Mouse (Mus musculus): ENCODE results near the gene Iscu. TPM values are rescaled to one million over a fixed set of nuclear protein-coding genes. Genes with fewer than 3 reads are reported as not detected.
"Not testable (repeated sequence)": the region's sequence is repeated elsewhere in the genome, so short reads cannot be mapped to it uniquely, and the experiment has no call there.

Gene Iscu
- total RNA-seq, 2 experiments from 2014 or later, result 417 to 454 TPM

DNA sequence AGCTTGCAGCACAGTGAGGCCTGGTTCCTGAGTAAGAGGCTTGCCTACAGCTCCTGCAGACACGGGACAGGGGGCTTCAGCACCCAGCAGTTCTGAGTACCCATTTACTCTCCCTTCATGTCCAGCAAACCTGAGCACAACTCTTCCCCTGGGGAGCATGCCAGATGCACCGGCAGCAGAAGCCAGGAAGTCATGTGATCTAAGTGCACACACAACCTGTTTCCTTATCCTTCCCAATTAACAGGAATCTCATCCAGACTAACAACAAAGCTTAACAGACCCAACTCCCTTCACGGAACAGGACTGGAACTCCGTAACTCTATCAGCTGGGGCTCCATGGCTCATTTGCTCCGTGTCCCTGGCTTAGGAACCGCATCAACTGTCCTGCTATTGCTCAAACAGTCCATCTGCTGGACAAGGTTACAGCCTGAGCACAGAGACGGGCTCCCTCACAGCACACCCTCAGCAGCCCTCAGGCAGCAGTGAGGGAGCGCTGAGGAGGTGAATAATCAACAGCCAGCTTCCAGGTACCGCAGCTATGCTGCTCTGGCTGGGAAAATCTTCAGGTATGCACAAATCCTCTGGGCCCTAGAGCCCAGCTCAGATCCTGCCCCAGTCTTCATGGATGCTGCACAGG is 20.9 kb upstream of the Iscu start:
- no peak for DNase-seq (ENCODE audit: low spot score in 2 of 2)

DNA sequence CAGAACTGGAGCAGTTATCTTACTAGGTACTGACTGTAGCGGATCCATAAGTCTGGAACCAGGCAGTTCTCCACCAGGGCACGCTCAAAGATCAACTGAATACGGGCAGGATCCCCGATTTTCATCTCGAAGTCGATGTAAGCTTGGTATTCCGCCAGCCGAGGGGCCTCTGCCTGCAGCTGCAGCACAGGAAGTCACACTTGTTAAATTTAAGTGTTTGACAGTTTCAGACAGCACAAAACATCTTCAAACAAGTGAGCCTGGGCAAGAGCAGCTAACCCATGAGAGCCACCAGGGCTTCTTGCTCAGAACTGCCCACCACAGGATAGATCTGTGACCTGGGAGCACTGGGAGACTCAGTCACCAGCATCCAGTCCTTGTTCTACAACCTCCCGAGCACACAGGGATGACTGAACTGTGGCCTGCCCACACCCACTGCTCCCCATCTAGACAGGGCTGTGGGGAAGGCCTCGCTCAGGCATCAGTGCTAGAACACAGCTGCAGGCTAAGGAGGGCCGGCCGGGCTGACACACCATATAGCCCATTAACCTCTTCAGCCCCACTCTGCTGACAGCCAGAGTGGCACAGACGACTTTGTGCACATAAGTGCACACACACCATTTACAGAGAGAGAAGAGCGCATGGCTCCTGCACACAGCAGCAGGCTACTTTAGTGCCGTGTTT is 17.1 kb upstream of the Iscu start:
- DNase-seq (ENCODE audit: low spot score in 2 of 2), result no peak

DNA sequence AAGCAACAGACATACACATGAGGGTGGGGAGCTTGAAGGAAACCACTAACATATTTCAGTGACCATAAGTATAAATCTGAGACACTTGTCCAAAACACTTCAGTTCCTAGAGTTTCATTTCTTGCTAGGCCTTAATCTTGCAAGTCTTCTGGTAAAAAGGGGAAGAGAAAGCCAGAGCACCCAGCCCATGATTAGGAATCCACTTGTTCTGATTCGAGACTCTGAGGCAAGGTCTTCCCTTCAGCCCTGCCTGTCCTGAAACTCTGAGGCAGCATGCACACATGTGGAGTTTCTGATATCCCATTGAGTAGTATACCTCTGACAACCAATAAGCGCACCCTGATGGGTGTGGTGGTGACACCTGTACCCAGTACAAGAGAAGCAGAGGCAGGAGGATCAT is 11.0 kb upstream of the Iscu start:
- DNase-seq (ENCODE audit: low spot score in 2 of 2), result no peak

DNA sequence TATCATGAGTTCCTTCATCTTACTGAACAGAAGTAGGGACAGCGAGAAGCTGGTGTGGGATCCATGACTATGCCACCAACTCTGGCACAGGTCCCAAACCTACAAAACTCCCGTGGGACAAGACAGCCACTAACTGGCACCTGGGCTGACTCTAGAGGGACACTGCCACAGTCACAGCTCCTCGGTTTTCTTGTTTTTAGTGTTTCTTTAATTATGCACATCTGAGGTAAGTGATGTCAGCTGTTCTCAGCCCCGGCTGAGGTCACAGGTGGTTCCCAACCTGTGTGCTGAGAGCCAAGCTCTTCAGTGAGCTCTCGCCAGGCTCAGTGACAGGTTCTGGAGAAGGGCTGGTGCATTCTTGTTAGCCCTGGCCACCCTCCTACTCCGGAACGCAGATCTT is 8.1 kb upstream of the Iscu start:
- DNase-seq (ENCODE audit: low spot score in 2 of 2), result no peak

DNA sequence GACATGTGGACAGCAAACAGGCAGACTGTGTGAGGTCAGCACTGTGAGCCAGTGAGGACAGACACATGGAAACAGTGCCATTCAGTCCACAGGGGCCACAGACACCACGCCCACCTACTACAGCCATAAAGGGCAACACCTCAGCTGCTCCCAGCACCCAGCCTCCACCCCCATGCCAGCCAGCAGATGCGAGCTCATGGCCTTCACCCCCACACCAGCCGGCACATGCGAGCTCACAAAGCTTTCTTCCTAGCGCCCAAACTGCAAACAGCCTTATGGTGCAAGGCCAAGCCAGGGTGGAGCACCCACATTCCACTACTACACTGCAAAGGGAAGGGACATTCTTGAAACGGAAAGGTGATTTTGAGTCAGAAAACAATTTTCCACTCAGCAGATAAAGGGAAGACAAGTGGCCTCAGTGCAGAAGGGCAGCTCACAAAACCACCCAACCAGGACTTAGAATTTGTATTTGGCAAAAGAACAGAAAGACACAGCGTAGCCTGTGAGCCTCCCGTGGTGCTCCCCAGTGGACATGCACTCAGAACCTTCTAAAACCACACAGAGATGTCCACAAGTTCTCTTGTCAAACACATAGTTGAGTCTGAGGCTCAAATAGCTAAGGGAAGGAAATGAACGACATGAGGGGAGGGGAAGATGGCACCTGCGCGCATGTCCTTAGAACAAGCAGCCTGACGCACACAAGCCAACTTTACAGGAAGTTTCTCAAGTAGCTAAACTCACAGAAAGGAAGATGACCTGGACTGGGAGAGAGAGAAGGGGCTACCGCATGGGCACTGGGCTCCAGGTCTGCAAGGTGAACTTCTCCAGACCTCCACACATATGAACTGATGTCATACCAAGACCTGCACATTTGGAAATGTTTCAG is 6.7 kb upstream of the Iscu start:
- DNase-seq (ENCODE audit: low spot score in 2 of 2), result no peak

DNA sequence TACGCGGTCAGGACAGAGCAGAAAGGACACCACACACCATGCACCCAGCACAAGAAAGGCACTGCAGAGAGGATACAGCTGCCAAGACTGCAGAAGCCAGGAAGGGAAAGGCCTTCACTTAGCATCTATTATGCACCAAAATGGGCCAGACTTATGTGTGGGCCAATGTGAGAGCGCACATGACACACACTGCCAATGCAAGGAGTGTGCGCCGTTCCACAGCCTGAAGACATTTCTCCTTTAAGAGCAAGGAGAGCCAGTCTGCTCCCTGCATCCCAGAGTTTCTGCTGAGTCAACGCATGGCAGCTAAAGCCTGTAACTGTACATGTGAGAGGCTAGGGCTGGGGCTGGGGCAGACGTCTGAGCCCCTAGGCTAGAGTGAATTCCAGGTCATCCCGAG is 3.7 kb upstream of the Iscu start:
- no peak for DNase-seq (ENCODE audit: low spot score in 2 of 2)

DNA sequence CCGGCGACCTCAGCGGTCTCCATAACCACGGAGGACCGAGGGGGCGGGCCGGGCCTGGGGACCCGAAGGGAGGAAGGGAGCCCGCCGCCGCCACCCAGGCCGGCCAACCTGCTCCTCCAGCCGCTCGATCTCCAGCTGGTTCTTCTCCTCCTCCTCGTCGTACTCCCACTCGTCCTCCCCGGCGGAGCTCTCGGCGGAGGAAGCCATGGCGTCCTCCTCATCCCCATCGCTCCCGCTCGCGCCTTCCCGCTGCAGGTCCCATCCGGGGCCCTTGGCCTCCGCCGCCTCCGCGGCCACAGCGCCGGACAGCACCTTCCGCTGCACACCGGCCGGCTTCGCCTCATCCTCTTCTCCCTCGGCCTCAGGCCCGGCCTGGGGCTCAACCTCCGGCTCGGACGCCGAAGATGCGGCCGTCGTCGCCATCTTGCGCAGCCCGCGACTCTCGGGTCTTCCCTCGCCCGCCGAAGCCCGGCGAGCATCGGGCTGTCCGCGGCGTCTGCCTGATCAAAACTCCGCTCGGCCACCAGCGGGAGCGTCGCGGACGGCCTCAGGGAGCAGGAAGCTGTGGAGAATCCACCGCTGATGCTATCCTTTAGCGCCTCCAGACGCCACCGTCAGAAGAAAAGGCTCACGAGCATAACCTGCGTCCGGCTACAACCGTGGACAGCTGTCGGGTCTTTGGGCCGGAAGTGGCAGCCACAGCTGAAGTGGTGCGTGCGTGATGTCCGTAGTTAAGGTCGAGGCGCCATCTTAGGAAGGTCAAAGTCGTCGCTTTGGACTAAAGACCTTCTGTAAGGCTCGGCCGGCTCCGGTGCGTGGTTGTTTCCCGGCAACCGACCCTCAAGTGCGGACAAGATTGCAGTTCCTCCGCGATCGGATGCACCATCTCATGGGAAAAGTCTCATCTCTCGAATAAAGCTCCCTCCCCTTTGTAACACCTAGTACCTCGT is 1.1 kb upstream of the Iscu start:
- DNase-seq (ENCODE audit: low spot score in 2 of 2), result peak; percentile 59 to 67

DNA sequence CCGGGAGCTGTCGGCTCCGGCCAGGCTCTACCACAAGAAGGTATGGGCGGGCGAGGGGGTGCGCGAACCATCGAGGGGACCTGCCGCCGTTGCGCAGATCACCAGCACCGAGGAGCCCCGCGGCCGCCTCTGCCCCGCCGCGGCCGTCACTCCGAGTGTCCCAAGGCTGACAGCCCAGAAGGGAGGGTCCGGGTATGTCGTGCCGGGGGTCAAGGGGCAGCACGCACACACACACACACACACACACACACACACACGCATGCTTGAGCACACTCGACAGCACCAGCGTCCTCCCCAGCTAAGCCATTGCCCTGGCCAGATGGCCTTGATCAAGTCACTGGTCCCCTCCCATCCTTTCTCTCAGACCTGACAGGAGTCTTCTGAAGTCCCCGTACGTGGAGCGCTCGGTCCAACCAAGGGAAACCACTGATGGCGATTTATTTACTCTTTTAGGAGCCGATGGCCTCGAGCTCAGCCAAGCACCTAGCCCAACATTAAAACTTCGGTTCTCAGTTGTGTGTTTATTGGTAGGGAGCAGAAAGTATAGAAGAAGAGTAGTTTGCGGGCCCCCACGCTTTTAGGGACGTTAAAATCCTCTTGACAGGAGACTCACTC is 464 bp downstream of the Iscu start:
- peak in 1 of 2 experiments; percentile 37 for DNase-seq (ENCODE audit: low spot score in 2 of 2)

DNA sequence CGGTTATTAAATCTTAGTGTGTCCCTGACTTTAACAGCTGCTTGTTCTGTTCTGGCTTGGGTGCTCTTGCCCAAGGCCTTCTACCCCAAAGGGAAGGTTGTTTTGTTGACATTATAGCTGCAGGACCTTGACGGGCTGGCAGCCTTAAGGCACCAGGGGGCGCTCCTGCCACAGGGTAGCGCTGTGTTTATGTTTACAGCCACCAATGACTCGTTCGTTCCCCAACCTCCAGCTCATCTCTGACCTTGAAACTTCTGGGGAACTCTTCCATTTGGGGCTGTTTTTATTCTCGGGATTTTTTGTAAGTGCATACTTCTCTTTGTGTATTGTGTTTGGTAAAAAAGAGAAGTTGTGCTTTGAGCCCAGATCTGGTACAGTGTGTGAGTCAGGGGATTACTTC is 1.1 kb downstream of the Iscu start:
- DNase-seq (ENCODE audit: low spot score in 2 of 2), result peak; percentile 79 to 90

DNA sequence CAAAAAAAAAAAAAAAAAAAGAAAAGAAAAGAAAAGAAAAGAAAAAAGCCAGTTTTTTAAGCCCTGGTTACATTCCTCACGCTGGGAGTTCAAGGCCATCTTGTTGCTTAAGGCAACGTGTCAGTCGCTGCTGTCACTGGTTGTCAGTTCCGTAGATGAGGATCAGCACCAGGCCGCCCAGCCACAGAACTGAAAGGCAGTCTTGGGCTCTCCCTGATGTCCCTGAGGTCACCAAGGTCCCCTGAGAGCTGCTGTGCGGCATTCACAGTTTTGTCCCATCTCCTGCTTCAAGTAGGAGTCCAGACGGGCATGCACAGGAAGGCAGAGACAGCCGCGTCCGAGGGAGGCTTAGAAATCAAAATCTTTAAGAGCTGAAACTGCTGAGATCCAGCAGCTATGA is 3.0 kb downstream of the Iscu start:
- DNase-seq (ENCODE audit: low spot score in 2 of 2), result no peak

DNA sequence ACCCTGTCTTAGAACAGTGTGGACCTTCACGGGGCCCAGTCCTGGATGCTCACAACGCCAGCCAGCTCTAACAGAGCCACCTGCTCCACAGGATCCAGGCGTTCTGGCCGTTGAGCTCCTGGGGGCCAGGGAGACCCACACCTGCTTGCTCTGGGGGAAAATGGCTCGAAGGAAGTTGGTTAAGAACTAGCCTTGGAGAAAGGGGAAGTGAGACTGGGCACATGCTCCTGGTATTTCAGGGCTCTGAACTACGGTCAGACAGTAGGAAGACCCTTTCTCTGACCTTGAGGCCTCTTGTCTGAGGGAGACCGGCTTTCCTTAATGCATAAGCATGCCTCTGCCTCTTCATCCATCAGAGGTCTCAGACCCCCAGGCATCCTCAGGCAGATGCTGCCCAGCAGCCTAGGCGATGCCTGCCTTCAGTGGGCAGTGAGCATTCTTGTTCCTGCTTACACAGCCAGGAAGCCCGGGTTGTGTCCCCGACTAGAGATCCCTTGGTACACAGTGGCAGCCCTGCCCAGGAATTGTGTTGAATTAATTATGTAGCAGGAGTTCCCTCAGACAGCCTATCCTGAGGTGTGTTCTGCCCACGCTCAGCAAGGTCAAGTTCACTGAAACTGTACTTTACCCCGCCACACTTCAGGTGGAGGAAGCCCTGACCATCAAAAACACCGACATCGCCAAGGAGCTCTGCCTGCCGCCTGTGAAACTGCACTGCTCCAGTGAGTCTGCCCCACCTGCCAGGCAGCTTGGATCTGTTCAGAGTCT is 3.8 kb downstream of the Iscu start:
- no peak for DNase-seq (ENCODE audit: low spot score in 2 of 2)

DNA sequence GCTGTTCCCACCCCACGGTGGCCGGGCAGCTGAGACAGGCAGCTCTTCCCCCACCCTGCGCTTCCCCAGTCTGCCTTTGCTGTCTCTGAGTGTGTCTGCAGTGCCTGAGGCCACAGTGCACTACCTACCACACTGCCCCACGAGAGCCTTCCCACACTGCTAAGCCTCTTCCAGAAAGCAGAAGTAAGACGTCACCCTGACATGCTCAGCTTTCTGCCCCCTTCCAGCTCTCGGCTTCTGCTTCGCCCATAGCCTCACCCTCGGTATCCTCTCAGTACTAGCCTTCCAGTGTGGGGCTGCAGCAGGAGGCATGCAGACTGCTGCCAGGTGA is 4.3 kb downstream of the Iscu start:
- no peak for DNase-seq (ENCODE audit: low spot score in 2 of 2)

DNA sequence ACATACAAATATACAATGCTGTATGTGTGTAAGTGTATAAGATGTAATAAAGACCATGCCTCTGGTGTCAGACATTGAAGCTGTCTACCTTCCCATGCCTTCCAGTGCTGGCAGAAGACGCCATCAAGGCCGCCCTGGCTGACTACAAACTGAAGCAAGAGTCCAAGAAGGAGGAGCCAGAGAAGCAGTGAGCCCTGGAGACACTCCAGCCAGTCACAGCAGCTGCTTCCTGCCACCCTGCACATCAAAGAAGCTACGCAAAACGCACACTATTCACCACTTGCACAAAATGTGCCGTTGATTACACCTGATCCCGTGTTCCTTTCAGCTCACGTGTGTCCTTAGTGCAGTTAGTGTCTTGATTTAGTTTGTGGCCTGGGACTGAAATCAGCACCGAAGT is 5.2 kb downstream of the Iscu start:
- not testable (repeated sequence) for DNase-seq (ENCODE audit: low spot score in 2 of 2)

DNA sequence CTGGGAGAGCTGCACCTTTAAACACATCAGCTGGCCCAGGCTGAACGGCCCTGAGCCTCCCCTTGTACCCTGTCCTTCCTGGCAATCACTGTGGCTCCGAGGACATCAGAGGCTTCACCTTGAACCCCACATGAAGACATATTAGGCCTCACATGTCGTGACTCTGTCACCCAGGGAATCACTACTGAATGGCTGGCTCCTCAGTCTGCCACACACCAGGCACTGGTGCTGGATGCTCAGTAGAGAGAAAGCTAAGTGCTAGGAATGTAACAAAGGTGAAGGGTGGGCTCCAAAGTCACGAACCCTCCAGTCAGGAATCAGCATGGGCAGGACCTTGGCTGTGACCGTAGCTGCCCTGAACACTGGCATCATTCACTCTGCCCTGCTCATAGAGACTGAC is 7.0 kb downstream of the Iscu start:
- DNase-seq (ENCODE audit: low spot score in 2 of 2), result no peak

DNA sequence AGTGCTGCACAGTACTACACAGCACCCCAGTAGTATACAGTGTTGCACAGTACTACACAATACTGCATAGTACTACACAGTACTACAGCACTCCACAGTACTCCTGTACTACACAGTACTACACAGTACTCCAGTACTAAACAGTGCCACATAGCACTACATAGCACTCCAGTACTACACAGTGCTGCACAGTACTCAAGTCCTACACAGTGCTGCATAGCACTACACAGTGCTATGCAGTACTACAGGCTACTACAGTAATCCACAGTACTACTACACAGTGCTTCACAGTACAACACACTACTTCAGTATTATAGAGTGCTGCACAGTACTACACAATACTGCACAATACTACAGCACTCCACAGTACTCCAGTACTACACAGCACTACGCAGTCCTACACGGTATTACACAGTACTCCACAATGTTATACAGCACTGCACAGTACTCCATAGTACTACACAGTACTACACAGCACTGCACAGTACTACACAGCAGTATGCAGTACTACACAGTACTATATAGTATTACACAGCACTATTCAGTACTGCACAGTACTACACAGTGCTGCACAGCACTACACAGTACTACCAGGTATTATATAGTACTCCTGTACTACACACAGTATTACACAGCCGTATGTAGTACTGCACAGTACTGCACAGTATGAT is 7.7 kb downstream of the Iscu start:
- DNase-seq (ENCODE audit: low spot score in 2 of 2), result no peak

DNA sequence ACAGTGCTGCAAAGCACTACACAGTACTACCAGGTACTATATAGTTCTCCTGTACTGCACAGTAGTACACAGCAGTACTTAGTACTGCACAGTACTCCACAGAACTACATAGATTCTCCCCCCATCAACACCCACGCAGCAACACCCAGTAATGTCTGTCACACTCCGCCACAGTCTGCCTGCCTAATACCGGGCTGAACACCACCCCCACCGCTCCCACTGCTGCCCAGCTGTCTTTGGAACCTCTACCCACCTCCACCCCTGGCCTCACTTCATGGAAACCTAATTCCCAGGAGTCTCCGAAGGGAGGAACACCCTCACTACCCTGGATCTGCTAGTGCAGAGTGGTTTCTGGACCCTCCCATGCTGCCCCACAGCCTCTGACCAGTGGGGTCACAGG is 8.2 kb downstream of the Iscu start:
- no peak for DNase-seq (ENCODE audit: low spot score in 2 of 2)

DNA sequence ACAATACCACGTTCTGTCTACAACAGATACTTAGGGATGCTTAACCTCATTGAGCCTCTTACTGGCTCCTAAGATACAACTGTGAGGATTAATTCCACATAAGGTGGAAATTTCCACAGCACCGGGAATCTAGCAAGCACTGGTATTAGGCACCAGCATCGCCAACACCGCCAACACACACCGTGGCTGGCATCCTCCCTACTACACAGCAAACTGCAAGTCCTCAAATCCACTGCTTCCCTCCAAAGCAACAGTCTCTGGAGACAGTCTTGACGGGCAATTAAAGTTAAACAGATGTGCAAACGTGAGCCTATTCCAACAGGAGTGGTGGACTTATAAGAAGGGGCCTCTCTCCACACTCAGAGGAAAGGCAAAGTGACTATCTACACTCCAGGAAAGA is 8.7 kb downstream of the Iscu start:
- DNase-seq (ENCODE audit: low spot score in 2 of 2), result no peak

DNA sequence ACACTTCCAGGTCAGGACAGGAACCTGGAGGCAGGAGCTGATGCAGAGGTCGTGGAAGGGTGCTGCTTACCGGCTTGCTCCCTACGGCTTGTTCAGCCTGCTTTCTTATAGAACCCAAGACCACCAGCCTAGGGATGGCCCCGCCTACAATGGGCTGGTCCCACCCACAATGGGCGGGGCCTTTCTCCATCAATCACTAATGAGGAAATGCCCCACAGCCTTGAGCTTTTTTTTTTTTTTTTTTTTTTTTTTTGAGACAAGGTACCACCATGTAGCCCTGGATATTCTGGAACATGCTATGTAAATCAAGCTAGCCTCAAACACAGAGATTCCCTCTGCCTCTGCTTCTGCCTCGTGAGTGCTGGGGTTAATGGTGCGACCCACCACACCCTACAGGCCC is 9.3 kb downstream of the Iscu start:
- no peak for DNase-seq (ENCODE audit: low spot score in 2 of 2)

DNA sequence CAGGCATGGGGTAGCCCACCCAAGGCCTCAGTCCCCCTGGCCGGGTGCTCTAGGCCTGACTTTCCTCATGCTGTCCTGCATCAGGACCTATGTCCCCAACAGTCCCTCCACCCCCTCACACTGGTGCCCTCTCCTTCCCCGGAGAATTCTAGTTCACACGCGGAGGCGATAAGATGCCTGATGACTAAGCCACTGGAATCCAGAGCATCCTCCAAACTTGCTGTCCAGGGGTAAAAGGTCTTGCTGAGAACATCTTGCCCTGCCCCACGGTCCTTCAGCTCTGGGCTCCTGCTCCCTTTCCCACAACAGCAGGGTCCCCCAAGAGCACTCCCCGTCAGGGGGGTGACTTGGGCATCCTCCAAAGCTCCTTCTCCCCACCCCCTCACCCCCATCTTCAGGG is 10.1 kb downstream of the Iscu start:
- no peak for DNase-seq (ENCODE audit: low spot score in 2 of 2)

All from adrenal gland, postnatal 4 days (tissue).